Mouse (Mus musculus) stomach, embryonic 16.5 days (tissue): Measurements from ENCODE around the gene Rnf38. TPM values are rescaled to one million over a fixed set of nuclear protein-coding genes. Genes with fewer than 3 reads are reported as not detected.

Experiments
- ATAC-seq: fragments of 200-750 bp; cut with Nextera tagmentation; 2 replicates; pipeline ENCODE4 v1.8.0; 2017; ENCODE audit warnings: moderate number of reproducible peaks, moderate TSS enrichment; ENCODE audit not compliant: insufficient read depth, low FRiP score
- H3K27ac ChIP-seq: fragments of 300-500 bp; sonication (generic); 2 replicates; pipeline ENCODE4 v1.5.1; 2014; ENCODE audit warnings: low read length
- H3K27me3 ChIP-seq: fragments of 300-500 bp; sonication (generic); 2 replicates; pipeline ENCODE4 v1.6.1; 2014; ENCODE audit warnings: low read length, control low read depth, mixed read lengths; ENCODE audit not compliant: control insufficient read depth, insufficient read depth
- H3K36me3 ChIP-seq: fragments of 300-500 bp; sonication (generic); 2 replicates; pipeline ENCODE4 v1.6.1; 2014; ENCODE audit warnings: low read length; ENCODE audit not compliant: control insufficient read depth, insufficient read depth
- H3K4me1 ChIP-seq: fragments of 300-500 bp; sonication (generic); 2 replicates; pipeline ENCODE4 v1.6.1; 2014; ENCODE audit warnings: low read length, control low read depth, mixed read lengths; ENCODE audit not compliant: control insufficient read depth, insufficient read depth
- H3K4me2 ChIP-seq: fragments of 300-500 bp; sonication (generic); 2 replicates; pipeline ENCODE4 v1.6.1; 2014; ENCODE audit warnings: low read depth, low read length, mixed read lengths
- H3K4me3 ChIP-seq: fragments of 300-500 bp; sonication (generic); replicated peaks from 2 replicates; pipeline ENCODE4 v1.5.1; 2014; ENCODE audit warnings: mild to moderate bottlenecking, low read length
- H3K9ac ChIP-seq: fragments of 300-500 bp; sonication (generic); 2 replicates; pipeline ENCODE4 v1.6.1; 2014; ENCODE audit warnings: low read length
- H3K9me3 ChIP-seq: fragments of 300-500 bp; sonication (generic); replicated peaks from 2 replicates; pipeline ENCODE4 v1.6.1; 2016; ENCODE audit warnings: low read length, control low read depth; ENCODE audit not compliant: control insufficient read depth
- WGBS: fragments of 180-500 bp; shearing (Covaris S2); extraction: QIAGEN DNeasy Blood & Tissue Kit; methylation state at CpG from one replicate; pipeline ENCODE4 v1.1.7; 2014; 5-methylcytosine and 5-hydroxymethylcytosine counted together
- polyA plus RNA-seq: library from polyadenylated mRNA; unstranded; fragments of >200 nt; fragmentation: Nextera tagmentation; extraction: Ambion mirVana; gene quantifications from 2 replicates; pipeline ENCODE4 v1.2.1, GENCODE M21; 2015

Rnf38 gene
- polyA plus RNA-seq, 1 experiment from 2014 or later, result 16.2 TPM

DNA sequence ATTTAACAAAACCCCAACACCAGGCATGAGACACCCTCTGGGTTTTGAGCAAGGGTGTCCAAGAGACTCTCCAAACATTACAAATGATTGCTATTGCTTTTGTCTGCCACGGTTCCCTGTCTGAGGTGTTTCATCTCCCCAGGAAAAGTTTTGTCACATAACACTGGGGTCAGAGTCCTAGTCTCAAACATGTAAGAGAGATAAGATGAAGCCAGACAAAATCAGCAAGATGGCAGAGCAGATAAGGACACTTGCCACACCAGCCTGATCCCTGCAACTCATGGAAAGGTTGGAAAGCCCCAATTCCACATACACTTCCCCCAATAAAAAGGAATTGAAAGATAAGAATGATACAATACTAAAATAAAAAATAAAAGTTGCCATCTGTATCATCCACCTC is 49.7 kb downstream of the Rnf38 start:
- Histone ChIP-seq H3K4me3 (no peak overlapping the region), H3K36me3 (no peaks in the 10 kb centered on the region), H3K4me2 (no peak overlapping the region), H3K9me3 (no peaks in the 10 kb centered on the region), H3K27ac (no peak overlapping the region), H3K4me1 (no peaks in the 10 kb centered on the region), H3K9ac (no peak overlapping the region), H3K27me3 (no peaks in the 10 kb centered on the region)
- WGBS, result 40% methylated on average over 1 of the region's 1 CpGs
- no peak for ATAC-seq

DNA sequence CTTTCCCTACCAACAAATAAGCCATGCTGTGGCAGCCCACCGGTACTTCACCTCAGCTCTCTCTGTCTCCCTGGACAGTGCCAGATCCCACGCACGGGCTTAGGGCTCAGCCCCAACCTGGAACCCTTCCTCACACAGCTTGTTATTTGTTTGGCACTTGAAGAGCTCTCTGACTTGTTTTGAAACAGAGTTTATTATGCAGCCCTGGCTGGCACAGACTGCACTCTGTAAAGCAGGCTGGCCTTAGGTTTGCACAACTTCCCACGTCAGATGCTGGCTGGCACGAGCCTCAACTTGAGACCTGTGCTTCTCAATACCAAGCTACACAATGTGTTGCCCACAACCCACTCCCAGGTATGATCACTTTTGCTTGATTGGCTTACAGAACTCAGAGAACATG is 53.8 kb downstream of the Rnf38 start:
- H3K27ac ChIP-seq, result no peak overlapping the region
- 85% methylated on average over 5 of the region's 5 CpGs for WGBS
- no peaks in the 10 kb centered on the region for H3K36me3 ChIP-seq
- ATAC-seq, result no peak
- H3K27me3 ChIP-seq, result no peaks in the 10 kb centered on the region
- H3K4me3 ChIP-seq, result no peak overlapping the region
- H3K9me3 ChIP-seq, result no peaks in the 10 kb centered on the region
- no peaks in the 10 kb centered on the region for H3K4me1 ChIP-seq
- H3K4me2 ChIP-seq, result no peak overlapping the region
- H3K9ac ChIP-seq, result no peak overlapping the region

DNA sequence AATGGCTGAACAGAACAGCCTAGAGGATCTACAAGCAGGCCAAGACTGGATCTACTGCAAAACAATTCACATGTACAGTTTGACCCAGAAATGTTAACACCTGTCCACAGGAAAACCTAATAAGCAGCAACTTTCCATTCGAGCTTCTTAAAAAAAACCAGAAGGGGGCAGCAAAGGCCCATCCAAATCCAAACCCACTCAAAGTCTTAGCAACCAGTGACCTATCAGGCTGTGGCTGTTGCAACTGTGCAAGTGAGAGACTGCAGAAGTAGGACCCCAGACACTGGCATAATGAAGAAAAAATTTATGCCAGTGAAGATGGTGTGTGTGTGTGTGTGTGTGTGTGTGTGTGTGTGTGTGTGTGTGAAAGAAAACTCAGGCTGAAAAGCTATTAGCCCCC is 60.4 kb downstream of the Rnf38 start:
- H3K9ac ChIP-seq, result no peak overlapping the region
- no peak for ATAC-seq
- WGBS, result 0% methylated on average over 1 of the region's 1 CpGs

DNA sequence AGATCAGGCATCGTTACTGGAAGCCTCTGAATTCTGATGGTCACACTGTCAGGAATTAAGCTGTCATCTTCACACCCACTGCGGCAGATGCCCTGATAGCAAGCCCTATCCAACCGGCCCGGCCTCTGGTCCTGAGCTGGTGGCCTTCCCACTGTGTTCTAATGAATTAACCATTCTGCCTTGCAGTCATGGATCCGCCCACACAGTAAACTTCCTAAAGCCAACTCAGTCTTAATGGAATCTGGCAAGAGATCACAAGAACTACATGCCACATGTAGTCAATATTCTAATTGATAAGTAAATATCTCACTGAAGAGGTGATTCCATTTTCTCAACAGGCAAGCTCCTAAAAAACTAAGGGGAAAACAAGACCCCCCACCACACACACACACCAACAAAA is 60.9 kb downstream of the Rnf38 start:
- H3K9ac ChIP-seq, result no peak overlapping the region
- H3K4me2 ChIP-seq, result no peak overlapping the region
- H3K9me3 ChIP-seq, result no peaks in the 10 kb centered on the region
- H3K27me3 ChIP-seq, result no peaks in the 10 kb centered on the region
- no peak overlapping the region for H3K27ac ChIP-seq
- WGBS, result 53% methylated on average over 5 of the region's 5 CpGs
- H3K4me1 ChIP-seq, result peaks cover 5% of the 10 kb centered on the region; the same call in 1 of the 2 replicates
- H3K4me3 ChIP-seq, result no peak overlapping the region
- ATAC-seq, result no peak
- no peaks in the 10 kb centered on the region for H3K36me3 ChIP-seq

More for the DNA sequence above, 60.4 kb downstream of the Rnf38 start:
- no peaks in the 10 kb centered on the region for H3K36me3 ChIP-seq
- no peak overlapping the region for H3K4me3 ChIP-seq
- H3K27me3 ChIP-seq, result no peaks in the 10 kb centered on the region
- H3K4me2 ChIP-seq, result no peak overlapping the region
- no peak overlapping the region for H3K27ac ChIP-seq
- H3K9me3 ChIP-seq, result no peaks in the 10 kb centered on the region
- H3K4me1 ChIP-seq, result peaks cover 5% of the 10 kb centered on the region; the same call in 1 of the 2 replicates

DNA sequence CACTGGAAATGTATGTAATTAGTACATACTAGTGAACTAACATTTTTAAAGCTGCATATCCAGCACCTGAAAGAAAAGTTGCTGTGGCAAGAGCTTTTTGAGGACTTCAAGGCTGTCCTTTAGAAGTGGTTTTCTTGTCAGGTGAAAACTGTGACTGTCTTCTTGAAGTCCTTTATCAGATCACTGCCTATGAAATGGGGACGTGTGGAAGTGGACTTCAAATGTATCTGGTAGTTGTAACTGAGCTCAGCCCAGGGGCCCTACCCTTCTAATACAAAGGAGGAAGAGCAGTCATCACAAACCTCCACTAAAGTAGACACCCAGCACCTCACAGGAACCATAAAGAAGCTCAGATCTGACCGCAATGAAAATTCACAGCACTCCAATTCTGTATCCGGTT is 63.7 kb downstream of the Rnf38 start:
- Histone ChIP-seq H3K9me3 (no peaks in the 10 kb centered on the region), H3K27ac (no peak overlapping the region), H3K27me3 (no peaks in the 10 kb centered on the region), H3K4me2 (no peak overlapping the region), H3K4me1 (peaks cover 13% of the 10 kb centered on the region), H3K9ac (no peak overlapping the region), H3K36me3 (no peaks in the 10 kb centered on the region), H3K4me3 (no peak overlapping the region)
- no peak for ATAC-seq
- WGBS, result 74% methylated on average over 3 of the region's 3 CpGs

DNA sequence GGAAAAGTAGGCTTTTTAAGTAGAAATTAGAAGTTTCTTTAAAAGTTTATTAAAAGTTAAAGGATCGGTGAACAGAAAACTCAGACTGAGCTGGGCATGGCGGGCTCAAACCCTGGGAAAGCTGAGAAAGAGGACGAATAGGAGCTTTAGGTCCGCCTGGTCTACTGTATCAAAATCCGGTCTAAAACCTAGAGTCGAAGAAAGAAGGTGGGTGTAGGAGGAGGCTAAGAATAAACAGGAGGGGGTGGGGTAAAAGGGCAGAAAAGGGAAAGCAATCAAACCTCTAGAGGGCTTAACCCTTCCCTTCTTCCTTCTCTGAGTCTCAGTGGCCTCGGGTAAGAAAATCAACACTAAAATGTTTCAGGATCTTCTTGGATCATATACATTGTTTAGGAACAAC is 64.8 kb downstream of the Rnf38 start:
- H3K27ac ChIP-seq, result peak overlapping the region; percentile 77
- H3K27me3 ChIP-seq, result no peaks in the 10 kb centered on the region
- no peak for ATAC-seq
- no peaks in the 10 kb centered on the region for H3K9me3 ChIP-seq
- peak overlapping the region; percentile 55 for H3K4me3 ChIP-seq
- H3K4me2 ChIP-seq, result peak overlapping the region; percentile 66
- H3K36me3 ChIP-seq, result no peaks in the 10 kb centered on the region
- H3K9ac ChIP-seq, result peak overlapping the region; percentile 60; the same call in 1 of the 2 replicates
- H3K4me1 ChIP-seq, result peaks cover 17% of the 10 kb centered on the region
- 3% methylated on average over 7 of the region's 7 CpGs for WGBS

DNA sequence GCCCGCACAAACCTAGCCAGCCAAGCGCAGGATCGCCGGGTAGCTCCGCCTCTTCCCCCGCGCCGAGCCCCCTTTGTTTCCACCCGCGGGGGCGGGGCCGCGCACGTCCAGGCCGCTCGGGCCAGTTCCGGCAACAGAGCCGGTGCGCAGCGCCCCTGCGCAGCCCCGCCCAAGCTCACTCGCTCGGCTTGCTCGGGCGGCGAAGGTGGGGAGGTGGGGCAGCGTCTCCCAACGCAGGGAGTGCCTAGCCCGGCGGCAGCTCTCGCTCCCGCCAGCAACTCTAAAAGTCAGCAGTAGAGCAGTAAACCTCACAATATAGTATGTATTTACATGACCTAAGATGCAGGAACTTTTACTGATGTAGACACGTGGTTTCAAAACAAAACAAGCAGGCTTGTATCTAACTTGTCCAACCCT is 65.3 kb downstream of the Rnf38 start:
- H3K4me2 ChIP-seq, result peak overlapping the region; percentile 66
- no peaks in the 10 kb centered on the region for H3K9me3 ChIP-seq
- H3K9ac ChIP-seq, result peak overlapping the region; percentile 60; the same call in 1 of the 2 replicates
- H3K4me3 ChIP-seq, result peak overlapping the region; percentile 55
- H3K36me3 ChIP-seq, result no peaks in the 10 kb centered on the region
- WGBS, result under 1% methylated on average over 20 of the region's 34 CpGs
- peak; percentile 92 for ATAC-seq
- H3K27ac ChIP-seq, result peak overlapping the region; percentile 77
- H3K4me1 ChIP-seq, result peaks cover 20% of the 10 kb centered on the region
- H3K27me3 ChIP-seq, result no peaks in the 10 kb centered on the region

DNA sequence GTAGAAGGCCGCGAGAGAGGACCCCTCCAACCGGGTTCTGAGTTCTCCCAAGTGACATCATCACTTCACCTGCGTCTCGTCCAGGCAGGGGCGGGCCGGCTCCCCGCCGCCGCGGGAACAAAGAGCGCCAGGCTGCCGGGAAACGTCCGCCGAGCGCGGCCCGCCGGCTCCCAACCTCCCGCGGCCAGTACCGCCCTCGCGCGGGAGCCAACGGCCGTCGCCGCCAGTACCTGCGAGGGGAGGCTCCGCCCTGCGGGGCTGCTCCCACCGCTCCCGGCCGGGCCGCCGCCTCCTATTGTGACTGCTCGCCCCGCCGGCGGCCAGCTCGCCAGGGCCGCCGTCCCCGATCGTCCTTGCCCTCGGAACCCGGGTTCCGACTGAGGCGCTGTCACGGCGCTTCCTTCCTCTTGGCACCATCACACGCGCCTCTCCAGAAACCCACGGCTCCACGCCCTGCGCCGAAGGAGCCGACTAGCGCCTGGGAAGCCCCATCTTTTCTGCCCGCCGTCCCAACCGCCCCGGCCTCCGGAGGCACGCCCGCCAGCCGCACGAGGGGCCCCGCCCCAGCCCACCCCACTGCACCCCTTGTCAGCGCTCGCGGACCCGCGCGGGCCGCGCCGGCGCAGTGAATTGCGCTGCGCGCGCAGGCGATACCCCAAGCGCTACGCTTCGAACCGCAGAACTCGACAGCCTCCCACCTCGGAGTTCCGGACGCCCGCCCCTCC is 66.0 kb downstream of the Rnf38 start:
- peak overlapping the region; percentile 99 for H3K27ac ChIP-seq
- WGBS, result under 1% methylated on average over 95 of the region's 95 CpGs

DNA sequence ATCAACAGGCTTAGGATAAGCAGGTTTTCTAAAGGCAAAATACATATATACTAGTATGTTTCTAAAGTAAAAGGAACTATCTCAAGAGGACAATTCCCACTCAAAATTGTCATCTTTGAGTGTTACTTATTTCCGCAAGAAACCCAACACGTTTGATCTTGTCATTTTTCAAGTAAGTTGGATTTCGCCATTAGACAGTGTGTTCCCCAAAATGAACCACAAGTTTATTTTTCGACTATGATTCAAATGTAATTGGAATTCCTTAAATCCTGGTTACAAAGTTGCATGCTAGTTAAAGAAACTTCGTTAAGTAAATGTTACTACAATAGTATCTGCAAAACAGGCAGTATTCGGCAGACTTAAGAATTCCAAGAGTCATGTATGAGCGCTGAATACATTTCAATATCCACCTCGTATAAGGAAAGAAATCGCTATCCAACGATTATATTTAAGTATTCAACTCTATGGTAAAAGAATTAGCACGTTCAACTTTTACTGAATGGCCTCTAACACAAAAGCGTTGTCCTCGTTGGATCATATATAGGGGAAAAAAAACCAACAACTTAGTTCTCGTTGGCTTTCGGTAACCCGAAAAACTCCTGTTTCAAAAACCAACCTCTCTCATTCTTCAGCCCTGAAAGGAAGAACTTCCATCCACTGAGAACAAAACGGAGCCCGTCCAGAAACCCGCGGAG is 66.7 kb downstream of the Rnf38 start:
- WGBS, result 1% methylated on average over 20 of the region's 20 CpGs
- H3K36me3 ChIP-seq, result no peaks in the 10 kb centered on the region
- peak overlapping the region; percentile 52 for H3K4me2 ChIP-seq
- H3K9me3 ChIP-seq, result no peaks in the 10 kb centered on the region
- peak overlapping the region; percentile 99 for H3K27ac ChIP-seq
- H3K4me1 ChIP-seq, result peaks cover 24% of the 10 kb centered on the region
- H3K4me3 ChIP-seq, result peak overlapping the region; percentile 81
- no peak for ATAC-seq
- H3K9ac ChIP-seq, result peak overlapping the region; percentile 94
- H3K27me3 ChIP-seq, result no peaks in the 10 kb centered on the region

More for the DNA sequence above, 66.0 kb downstream of the Rnf38 start:
- Histone ChIP-seq H3K4me1 (peaks cover 20% of the 10 kb centered on the region), H3K9me3 (no peaks in the 10 kb centered on the region), H3K4me2 (peak overlapping the region; percentile 52), H3K4me3 (peak overlapping the region; percentile 81), H3K27me3 (no peaks in the 10 kb centered on the region), H3K36me3 (no peaks in the 10 kb centered on the region), H3K9ac (peak overlapping the region; percentile 94)
- ATAC-seq, result peak; percentile 92
